Mouse (Mus musculus): ENCODE measurements around the gene Ficd. TPM values are rescaled to one million over a fixed set of nuclear protein-coding genes. Genes with fewer than 3 reads are reported as not detected.
A peak's percentile ranks its signal among the peaks of the same experiment; 100 is the strongest.

The Ficd gene
- polyA plus RNA-seq, 1 experiment = 8.5 TPM

GRCm38 (mm10) chr5:113747629-113748028, 12.0 kb downstream of the Ficd start:
- no peaks in the 10 kb centered on the region for H3K4me1 ChIP-seq (ENCODE audit: control insufficient read depth, insufficient read depth, low read length)

GRCm38 (mm10) chr5:113748556-113749331, 13.1 kb downstream of the Ficd start:
- Histone ChIP-seq H3K4me1 (ENCODE audit: control insufficient read depth, insufficient read depth, low read length) (no peaks in the 10 kb centered on the region), H3K27ac (ENCODE audit: insufficient read depth, low read length) (no peak overlapping the region), H3K4me3 (ENCODE audit: insufficient read depth, low read length) (no peak overlapping the region)
- TF ChIP-seq POLR2A (IDR thresholded peaks at IDR 0.05; ENCODE audit: extremely low read depth, insufficient read depth, low read length) (no peak), CTCF (IDR thresholded peaks at IDR 0.05; ENCODE audit: extremely low read depth, insufficient read depth, low read length) (no peak)

More at GRCm38 (mm10) chr5:113747629-113748028, 12.0 kb downstream of the Ficd start:
- no peak overlapping the region for H3K4me3 ChIP-seq (ENCODE audit: insufficient read depth, low read length)
- TF ChIP-seq CTCF (IDR thresholded peaks at IDR 0.05; ENCODE audit: extremely low read depth, insufficient read depth, low read length) (no peak), POLR2A (IDR thresholded peaks at IDR 0.05; ENCODE audit: extremely low read depth, insufficient read depth, low read length) (no peak)
- H3K27ac ChIP-seq (ENCODE audit: insufficient read depth, low read length) = no peak overlapping the region

GRCm38 (mm10) chr5:113751521-113752157, 16.0 kb downstream of the Ficd start:
- TF ChIP-seq CTCF (IDR thresholded peaks at IDR 0.05; ENCODE audit: extremely low read depth, insufficient read depth, low read length) = no peak
- TF ChIP-seq POLR2A (IDR thresholded peaks at IDR 0.05; ENCODE audit: extremely low read depth, insufficient read depth, low read length) = no peak
- H3K4me3 ChIP-seq (ENCODE audit: insufficient read depth, low read length) = no peak overlapping the region
- no peak overlapping the region for H3K27ac ChIP-seq (ENCODE audit: insufficient read depth, low read length)
- H3K4me1 ChIP-seq (ENCODE audit: control insufficient read depth, insufficient read depth, low read length) = no peaks in the 10 kb centered on the region

GRCm38 (mm10) chr5:113755347-113756030, 19.9 kb downstream of the Ficd start:
- no peak for TF ChIP-seq POLR2A (IDR thresholded peaks at IDR 0.05; ENCODE audit: extremely low read depth, insufficient read depth, low read length)
- no peak for TF ChIP-seq CTCF (IDR thresholded peaks at IDR 0.05; ENCODE audit: extremely low read depth, insufficient read depth, low read length)
- Histone ChIP-seq H3K27ac (ENCODE audit: insufficient read depth, low read length) (no peak overlapping the region), H3K4me3 (ENCODE audit: insufficient read depth, low read length) (no peak overlapping the region), H3K4me1 (ENCODE audit: control insufficient read depth, insufficient read depth, low read length) (0 out of 2 replicates have a peak, but pooled peaks cover 2% of the 10 kb centered on the region)

- Histone ChIP-seq H3K27ac (ENCODE audit: insufficient read depth, low read length) (no peak overlapping the region), H3K4me3 (ENCODE audit: insufficient read depth, low read length) (no peak overlapping the region), H3K4me1 (ENCODE audit: control insufficient read depth, insufficient read depth, low read length) (peaks cover 5% of the 10 kb centered on the region)
- TF ChIP-seq CTCF (IDR thresholded peaks at IDR 0.05; ENCODE audit: extremely low read depth, insufficient read depth, low read length) (no peak), POLR2A (IDR thresholded peaks at IDR 0.05; ENCODE audit: extremely low read depth, insufficient read depth, low read length) (no peak)
Observed at GRCm38 (mm10) chr5:113761585-113761984, 26.0 kb downstream of the Ficd start.

- Histone ChIP-seq H3K27ac (ENCODE audit: insufficient read depth, low read length) (no peak overlapping the region), H3K4me3 (ENCODE audit: insufficient read depth, low read length) (no peak overlapping the region), H3K4me1 (ENCODE audit: control insufficient read depth, insufficient read depth, low read length) (peaks cover 4% of the 10 kb centered on the region)
- TF ChIP-seq POLR2A (IDR thresholded peaks at IDR 0.05; ENCODE audit: extremely low read depth, insufficient read depth, low read length) (no peak), CTCF (IDR thresholded peaks at IDR 0.05; ENCODE audit: extremely low read depth, insufficient read depth, low read length) (no peak)
Observed at GRCm38 (mm10) chr5:113764426-113764825, 28.8 kb downstream of the Ficd start.

GRCm38 (mm10) chr5:113765641-113766526, 30.3 kb downstream of the Ficd start:
- Histone ChIP-seq H3K4me1 (ENCODE audit: control insufficient read depth, insufficient read depth, low read length) (peaks cover 6% of the 10 kb centered on the region), H3K4me3 (ENCODE audit: insufficient read depth, low read length) (no peak overlapping the region), H3K27ac (ENCODE audit: insufficient read depth, low read length) (no peak overlapping the region)
- no peak for TF ChIP-seq CTCF (IDR thresholded peaks at IDR 0.05; ENCODE audit: extremely low read depth, insufficient read depth, low read length)
- no peak for TF ChIP-seq POLR2A (IDR thresholded peaks at IDR 0.05; ENCODE audit: extremely low read depth, insufficient read depth, low read length)

- TF ChIP-seq CTCF (IDR thresholded peaks at IDR 0.05; ENCODE audit: extremely low read depth, insufficient read depth, low read length) = no peak
- TF ChIP-seq POLR2A (IDR thresholded peaks at IDR 0.05; ENCODE audit: extremely low read depth, insufficient read depth, low read length) = 0 out of 2 replicates have a peak, but pooled peaks have one; percentile 34
- H3K4me1 ChIP-seq (ENCODE audit: control insufficient read depth, insufficient read depth, low read length) = peaks cover 6% of the 10 kb centered on the region
- no peak overlapping the region for H3K27ac ChIP-seq (ENCODE audit: insufficient read depth, low read length)
- no peak overlapping the region for H3K4me3 ChIP-seq (ENCODE audit: insufficient read depth, low read length)
Observed at GRCm38 (mm10) chr5:113768806-113769205, 33.2 kb downstream of the Ficd start.
